In the genomic region with DNA sequence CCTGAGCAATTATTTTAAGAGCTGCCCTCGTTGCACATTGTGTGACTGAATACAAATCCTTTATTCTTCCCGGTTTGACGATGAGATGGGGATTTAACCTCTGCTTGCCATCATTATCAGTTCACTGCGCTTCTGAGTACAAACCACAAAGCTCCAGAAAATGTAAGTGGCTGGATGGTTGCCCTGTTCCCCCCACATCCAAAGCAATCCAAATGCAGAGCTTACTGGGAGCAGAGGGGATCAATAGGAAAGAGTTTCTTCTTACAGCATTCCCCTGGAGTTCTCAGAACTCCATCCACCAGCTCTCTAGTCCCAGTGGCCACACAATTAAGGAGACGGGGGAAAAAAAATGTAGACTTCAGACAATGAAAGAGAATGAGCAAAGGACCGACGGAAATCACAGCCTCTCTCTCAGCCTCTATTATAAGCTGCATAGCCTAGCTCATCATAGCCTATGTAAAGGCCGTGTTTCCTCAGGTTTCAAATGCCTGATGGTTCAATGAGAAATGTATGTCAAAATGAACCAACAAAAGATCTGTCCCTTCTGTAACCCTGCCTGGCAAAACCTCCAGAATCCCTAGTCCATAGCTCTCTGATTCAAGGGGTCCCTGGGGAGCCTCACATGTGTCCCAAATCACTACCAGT, we compare ENCODE assay signal across 23 mouse cellular contexts.
DNase-seq lines count a peak whose midpoint lies in the region; ATAC-seq and TF ChIP-seq lines count a peak whose summit lies in the region.
"Had no signal": no experiment of that assay in that cellular context is flagged by ENCODE, and none has a peak within 500 bp of the region (broad histone marks: within the 10 kb centered on the region; RNA-seq: fewer than 3 reads in every experiment).

No protein-coding gene starts in this region.

- H3K4me2 ChIP-seq in forebrain, embryonic 14.5 days (ENCODE audit: low read length), result no peak overlapping the region
- H3K4me2 ChIP-seq in forebrain, embryonic 16.5 days (ENCODE audit: low read length), result no peak overlapping the region
- no peak overlapping the region for H3K4me2 ChIP-seq in midbrain, embryonic 16.5 days (ENCODE audit: low read length)
- H3K4me2 ChIP-seq in midbrain, postnatal 0 days (ENCODE audit: low read depth, low read length, poor library complexity, severe bottlenecking), result no peak overlapping the region
- no peak overlapping the region for H3K4me2 ChIP-seq in embryonic facial prominence, embryonic 12.5 days (replicated peaks)
- H3K4me2 ChIP-seq: embryonic facial prominence, embryonic 13.5 days; heart, embryonic 11.5 days; hindbrain, embryonic 12.5 days; hindbrain, embryonic 15.5 days had no signal

- H3K9me3 ChIP-seq in forebrain, embryonic 14.5 days (replicated peaks; ENCODE audit: control insufficient read depth, low read length), result no peaks in the 10 kb centered on the region
- H3K9me3 ChIP-seq in forebrain, embryonic 16.5 days (ENCODE audit: control insufficient read depth, low read length), result no peaks in the 10 kb centered on the region
- no peaks in the 10 kb centered on the region for H3K9me3 ChIP-seq in midbrain, embryonic 16.5 days (replicated peaks; ENCODE audit: control insufficient read depth, low read length, poor library complexity, severe bottlenecking)
- H3K9me3 ChIP-seq in midbrain, postnatal 0 days (ENCODE audit: low read length), result no peaks in the 10 kb centered on the region
- no peaks in the 10 kb centered on the region for H3K9me3 ChIP-seq in embryonic facial prominence, embryonic 12.5 days
- H3K9me3 ChIP-seq: embryonic facial prominence, embryonic 13.5 days; hindbrain, embryonic 12.5 days; hindbrain, embryonic 15.5 days had no signal

- no peak for ATAC-seq in forebrain, embryonic 14.5 days
- ATAC-seq in forebrain, embryonic 16.5 days, result no peak
- peak; percentile 53; the same call in 1 of the 2 replicates for ATAC-seq in midbrain, embryonic 16.5 days
- no peak for ATAC-seq in midbrain, postnatal 0 days (ENCODE audit: low FRiP score)
- no peak for ATAC-seq in embryonic facial prominence, embryonic 12.5 days (ENCODE audit: insufficient number of reproducible peaks, insufficient read depth, low FRiP score, low TSS enrichment)
- ATAC-seq: forebrain, postnatal 0 days had no signal

- DNase-seq in forebrain, embryonic 14.5 days (ENCODE audit: low spot score), result peak; percentile 27
- DNase-seq in midbrain, postnatal 0 days (ENCODE audit: low spot score), result no peak
- no peak for DNase-seq in layer of hippocampus, adult 8-10 months (ENCODE audit: low spot score in 2 of 2)
- DNase-seq in left cerebral cortex, postnatal 25 days (ENCODE audit: low spot score in 2 of 2), result no peak
- DNase-seq: adrenal gland, adult 2 months; adrenal gland, postnatal 14 days; B cell, adult 2 months; cerebellum, adult 18-20 months; cerebellum, adult 9-10 months; cerebellum, postnatal 14 days; forebrain, postnatal 0 days; gastrocnemius, adult 2 months; gastrocnemius, postnatal 14 days; heart, adult 11 months had no signal

- H3K9ac ChIP-seq in forebrain, embryonic 14.5 days (ENCODE audit: low read length), result no peak overlapping the region
- H3K9ac ChIP-seq in forebrain, embryonic 16.5 days (replicated peaks; ENCODE audit: low read depth, low read length), result no peak overlapping the region
- no peak overlapping the region for H3K9ac ChIP-seq in midbrain, embryonic 16.5 days (ENCODE audit: low read depth, low read length)
- H3K9ac ChIP-seq in midbrain, postnatal 0 days (replicated peaks; ENCODE audit: low read length, poor library complexity, severe bottlenecking), result no peak overlapping the region
- H3K9ac ChIP-seq in embryonic facial prominence, embryonic 12.5 days, result no peak overlapping the region
- H3K9ac ChIP-seq: embryonic facial prominence, embryonic 13.5 days; forebrain, postnatal 0 days; hindbrain, embryonic 12.5 days; hindbrain, embryonic 15.5 days had no signal

- H3K27me3 ChIP-seq in forebrain, embryonic 14.5 days (replicated peaks; ENCODE audit: control insufficient read depth, insufficient read depth, low read length), result no peaks in the 10 kb centered on the region
- H3K27me3 ChIP-seq in forebrain, embryonic 16.5 days (replicated peaks; ENCODE audit: control insufficient read depth, insufficient read depth, low read length), result no peaks in the 10 kb centered on the region
- H3K27me3 ChIP-seq in midbrain, embryonic 16.5 days (ENCODE audit: control insufficient read depth, insufficient read depth, low read depth, low read length), result no peaks in the 10 kb centered on the region
- H3K27me3 ChIP-seq in midbrain, postnatal 0 days (ENCODE audit: insufficient read depth, low read length), result no peaks in the 10 kb centered on the region
- H3K27me3 ChIP-seq in embryonic facial prominence, embryonic 12.5 days, result no peaks in the 10 kb centered on the region
- H3K27me3 ChIP-seq: CH12.LX; embryonic facial prominence, embryonic 13.5 days; hindbrain, embryonic 12.5 days; hindbrain, embryonic 15.5 days had no signal

- H3K36me3 ChIP-seq in forebrain, embryonic 14.5 days (ENCODE audit: control insufficient read depth, insufficient read depth, low read length), result no peaks in the 10 kb centered on the region
- no peaks in the 10 kb centered on the region for H3K36me3 ChIP-seq in forebrain, embryonic 16.5 days (ENCODE audit: control insufficient read depth, insufficient read depth)
- H3K36me3 ChIP-seq in midbrain, embryonic 16.5 days (ENCODE audit: control insufficient read depth, insufficient read depth, low read length), result no peaks in the 10 kb centered on the region
- H3K36me3 ChIP-seq in midbrain, postnatal 0 days (ENCODE audit: insufficient read depth, low read length), result no peaks in the 10 kb centered on the region
- H3K36me3 ChIP-seq in embryonic facial prominence, embryonic 12.5 days, result no peaks in the 10 kb centered on the region
- H3K36me3 ChIP-seq: embryonic facial prominence, embryonic 13.5 days; G1E; hindbrain, embryonic 12.5 days; hindbrain, embryonic 15.5 days had no signal

- intact Hi-C loops in left cerebral cortex, postnatal 25 days (cut with DNase I), result loop anchor here (5.0 kb wide), 1 partner anchor 154 kb away; no protein-coding TSS in a partner anchor

- H3K4me3 ChIP-seq in forebrain, embryonic 14.5 days (ENCODE audit: low read depth, low read length), result no peak overlapping the region
- H3K4me3 ChIP-seq in forebrain, embryonic 16.5 days (replicated peaks; ENCODE audit: low read length), result no peak overlapping the region
- H3K4me3 ChIP-seq in midbrain, embryonic 16.5 days (ENCODE audit: low read depth, low read length), result no peak overlapping the region
- H3K4me3 ChIP-seq in midbrain, postnatal 0 days (ENCODE audit: low read depth, low read length), result no peak overlapping the region
- no peak overlapping the region for H3K4me3 ChIP-seq in embryonic facial prominence, embryonic 12.5 days
- H3K4me3 ChIP-seq: embryonic facial prominence, embryonic 13.5 days; gastrocnemius, adult 2 months; hindbrain, embryonic 12.5 days; hindbrain, embryonic 15.5 days had no signal

- WGBS in forebrain, embryonic 14.5 days, result 26% methylated on average over 8 of the region's 8 CpGs
- 21% methylated on average over 8 of the region's 8 CpGs for WGBS in forebrain, embryonic 16.5 days
- 34% methylated on average over 8 of the region's 8 CpGs for WGBS in midbrain, embryonic 16.5 days
- WGBS in midbrain, postnatal 0 days, result 41% methylated on average over 8 of the region's 8 CpGs
- WGBS in embryonic facial prominence, embryonic 12.5 days, result 46% methylated on average over 8 of the region's 8 CpGs

- H3K27ac ChIP-seq in forebrain, embryonic 14.5 days (ENCODE audit: low read depth, low read length), result no peak overlapping the region
- H3K27ac ChIP-seq in forebrain, embryonic 16.5 days (ENCODE audit: low read length), result no peak overlapping the region
- H3K27ac ChIP-seq in midbrain, embryonic 16.5 days (ENCODE audit: low read length), result no peak overlapping the region
- no peak overlapping the region for H3K27ac ChIP-seq in midbrain, postnatal 0 days (ENCODE audit: low read depth, low read length)
- 0 out of 2 replicates have a peak overlapping the region, but pooled peaks have one; percentile 36 for H3K27ac ChIP-seq in embryonic facial prominence, embryonic 12.5 days
- H3K27ac ChIP-seq: embryonic facial prominence, embryonic 13.5 days; gastrocnemius, adult 2 months; hindbrain, embryonic 12.5 days; hindbrain, embryonic 15.5 days had no signal

- no peaks in the 10 kb centered on the region; the same call in 1 of the 2 replicates for H3K4me1 ChIP-seq in forebrain, embryonic 14.5 days (ENCODE audit: control insufficient read depth, insufficient read depth, low read length)
- peaks cover 10% of the 10 kb centered on the region for H3K4me1 ChIP-seq in forebrain, embryonic 16.5 days (replicated peaks; ENCODE audit: control insufficient read depth, insufficient read depth, low read length)
- H3K4me1 ChIP-seq in midbrain, embryonic 16.5 days (ENCODE audit: control insufficient read depth, insufficient read depth, low read length), result peaks cover 3% of the 10 kb centered on the region; the same call in 1 of the 2 replicates
- peaks cover 5% of the 10 kb centered on the region; the same call in 1 of the 2 replicates for H3K4me1 ChIP-seq in midbrain, postnatal 0 days (ENCODE audit: insufficient read depth, low read length)
- peaks cover 39% of the 10 kb centered on the region for H3K4me1 ChIP-seq in embryonic facial prominence, embryonic 12.5 days

- no peak for TF ChIP-seq CTCF in midbrain, postnatal 0 days (IDR thresholded peaks at IDR 0.05)
